Mouse (Mus musculus): ENCODE measurements at regions not wholly inside any gene's neighbourhood (a gene's known extent, or its start where the extent isn't known, plus 50 kb on each side); places are given as distances from the start of the nearest gene placed in this dataset.
A peak's percentile ranks its signal among the peaks of the same experiment; 100 is the strongest.

DNA sequence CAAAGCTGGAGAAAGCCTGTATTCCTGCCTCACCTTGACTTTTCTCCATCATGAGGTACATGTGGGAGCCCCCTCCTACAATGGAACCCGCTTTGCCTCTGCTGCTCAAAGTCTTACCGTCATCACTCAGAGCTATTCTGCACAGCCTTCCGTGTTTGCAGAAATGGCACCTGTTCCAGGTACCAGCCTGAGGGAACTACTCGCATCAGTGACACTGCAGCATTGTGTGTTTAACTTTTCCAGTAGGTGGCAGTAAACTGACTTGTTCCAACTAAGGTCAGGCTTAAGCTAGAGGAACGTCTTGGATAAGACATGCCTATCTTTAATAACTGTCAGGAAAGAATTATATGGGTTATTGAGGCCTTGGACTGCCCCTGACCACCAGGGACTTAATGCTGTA lies 71.4 kb downstream of the Fam173b start:
- no peak for DNase-seq (ENCODE audit: low spot score)

DNA sequence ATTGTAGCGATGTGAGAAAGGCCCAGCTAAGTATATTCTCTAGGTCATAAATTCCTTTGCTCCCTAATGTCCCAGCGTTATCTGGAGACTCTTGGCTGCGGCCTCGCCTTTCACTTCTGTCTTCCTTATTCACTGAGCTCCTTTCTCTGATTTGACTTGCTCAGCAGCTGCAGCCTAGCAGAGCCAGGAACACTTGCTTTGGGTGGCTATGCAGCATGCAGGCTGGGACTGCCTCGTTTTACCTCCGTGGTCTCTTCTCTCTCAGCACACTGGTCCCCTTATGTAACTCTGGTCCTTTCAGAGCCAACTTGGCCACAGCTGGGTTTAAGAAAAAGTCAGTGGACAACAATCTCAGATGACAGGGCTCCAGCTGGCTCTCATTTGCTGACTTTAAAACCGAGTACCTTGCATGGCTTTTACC lies 75.1 kb downstream of the Fam173b start:
- DNase-seq (ENCODE audit: low spot score) = peak; percentile 20

DNA sequence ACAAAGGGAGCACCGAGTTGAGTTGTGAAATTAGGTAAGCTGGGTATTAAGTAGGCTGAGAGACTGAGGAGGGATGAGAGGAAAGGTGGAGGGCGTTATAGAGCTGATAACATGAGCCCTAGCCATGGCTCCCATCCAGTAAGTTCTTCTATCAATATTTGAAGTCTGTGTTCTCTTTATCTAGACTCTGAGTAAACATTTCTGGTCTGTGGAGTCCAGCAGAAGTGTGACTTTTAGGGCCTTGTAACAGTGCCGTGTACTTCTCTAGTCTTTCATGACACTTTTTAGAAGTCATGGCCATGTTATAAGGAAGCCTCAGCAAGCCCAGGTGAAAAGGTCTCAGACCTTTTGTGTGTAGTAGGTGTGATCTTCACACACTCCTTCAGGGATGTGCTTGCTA lies 91.5 kb downstream of the Fam173b start:
- no peak for DNase-seq (ENCODE audit: low spot score)

DNA sequence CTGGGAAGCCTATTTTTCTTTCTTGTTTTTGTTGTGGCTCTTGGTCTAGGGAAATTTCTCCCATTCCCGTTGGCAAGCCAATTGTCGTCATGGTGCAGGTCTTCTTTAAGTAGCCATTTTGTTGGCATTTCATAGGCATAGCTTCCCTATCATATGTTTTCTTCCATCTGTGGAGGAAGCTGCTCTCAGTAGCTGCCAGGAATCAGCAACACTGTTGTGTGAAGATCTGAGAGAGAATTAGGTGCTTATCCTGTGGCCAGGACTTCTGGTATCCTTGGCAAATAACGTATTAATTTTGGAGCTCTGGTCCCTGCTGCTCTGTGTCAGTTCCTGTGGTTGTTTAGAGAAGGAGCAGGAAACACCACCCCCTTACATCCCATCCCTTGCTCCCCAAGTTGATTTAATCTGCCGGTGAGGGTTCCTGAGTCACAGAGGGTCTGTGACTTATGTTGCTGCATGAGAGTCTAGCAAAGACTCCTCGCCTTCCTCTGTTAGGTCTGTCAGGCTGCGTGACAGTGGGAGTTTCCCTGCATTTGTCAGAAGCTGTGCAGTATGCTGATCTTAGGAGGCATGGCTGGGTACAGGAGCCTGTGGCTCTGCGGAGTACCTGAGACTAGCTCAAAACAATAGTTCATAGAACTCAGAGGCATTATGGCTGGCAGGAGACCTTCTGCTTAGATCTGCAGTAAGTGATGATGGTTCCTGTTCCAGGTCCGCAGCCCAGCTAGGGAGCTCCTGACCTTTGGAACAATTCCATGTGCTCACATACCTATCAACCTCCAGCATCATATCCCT lies 93.4 kb downstream of the Fam173b start:
- DNase-seq (ENCODE audit: low spot score) = no peak

DNA sequence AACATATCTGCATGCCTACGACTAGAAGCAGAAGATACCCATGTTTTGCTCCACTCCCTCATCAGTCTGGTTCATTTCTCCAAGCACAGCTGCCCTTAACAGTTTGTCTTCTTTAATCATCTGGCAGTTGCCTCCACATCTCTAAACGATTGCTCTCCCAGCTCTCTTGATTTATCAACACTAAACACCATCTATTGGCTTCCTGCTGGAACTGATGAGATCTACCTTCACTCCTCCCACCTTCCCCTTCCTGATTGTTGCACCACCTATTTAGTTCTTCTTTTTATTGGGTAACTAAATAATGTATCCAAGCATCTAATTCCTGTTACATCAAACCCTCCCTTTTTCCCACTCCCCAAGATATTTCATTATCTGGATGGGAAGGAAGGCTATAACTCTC lies 101.7 kb downstream of the Fam173b start:
- DNase-seq (ENCODE audit: low spot score) = no peak

DNA sequence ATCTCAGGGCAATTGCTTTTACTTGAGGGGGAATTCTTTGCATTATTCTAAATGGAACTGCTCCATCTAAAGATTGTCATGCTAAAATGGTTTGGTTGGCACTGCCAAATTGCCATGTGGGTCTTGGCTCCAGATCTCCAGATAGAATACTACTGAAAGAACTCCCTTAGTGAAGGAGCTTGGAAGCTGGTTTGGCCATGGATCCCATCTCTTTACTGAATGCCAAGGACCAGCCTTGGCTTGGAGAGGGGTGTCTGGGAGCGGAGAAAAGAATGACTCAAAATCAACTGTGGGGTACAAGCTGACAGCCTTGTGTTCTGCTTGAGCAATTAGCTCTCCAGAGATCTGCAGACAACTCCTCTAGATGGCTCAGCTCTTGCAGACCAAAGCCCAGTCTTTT lies 105.8 kb downstream of the Fam173b start:
- DNase-seq (ENCODE audit: low spot score) = no peak

DNA sequence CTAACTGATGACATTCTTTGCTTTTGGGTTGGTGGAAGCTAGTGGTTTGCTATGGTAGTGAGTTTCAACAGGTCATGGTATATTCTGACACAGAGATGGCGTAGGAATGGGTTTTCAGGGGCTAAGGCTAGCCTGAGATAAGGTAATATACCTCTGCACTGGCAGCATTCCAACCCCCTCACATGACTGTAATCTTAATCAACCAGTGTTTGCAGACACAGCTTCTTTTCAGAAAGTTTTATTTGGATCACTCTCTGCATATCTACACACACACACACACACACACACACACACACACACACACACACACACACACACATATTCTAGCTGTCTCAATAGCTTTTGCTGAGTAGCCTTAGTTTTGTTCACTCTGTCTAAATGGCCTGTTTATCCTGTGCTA lies 119.4 kb downstream of the Fam173b start:
- no peak for DNase-seq (ENCODE audit: low spot score)

DNA sequence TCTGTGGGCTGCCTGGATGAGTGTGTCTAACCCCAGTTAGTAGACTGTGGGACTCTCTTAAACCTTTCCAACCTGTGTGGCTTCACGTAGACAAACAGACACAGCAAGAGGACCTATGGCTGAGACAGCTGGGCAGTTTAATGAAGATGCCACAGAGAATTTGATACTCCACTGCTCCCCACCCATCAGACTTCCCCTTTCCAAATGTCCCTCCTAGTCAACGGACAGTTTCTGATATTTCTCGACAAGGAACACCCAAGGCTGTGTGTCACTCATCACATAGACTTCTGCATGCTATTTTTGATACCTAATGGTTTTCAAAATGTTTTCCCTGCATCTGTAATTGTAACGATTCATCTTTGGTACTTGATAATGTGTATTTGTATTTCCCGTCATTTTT lies 120.8 kb downstream of the Fam173b start:
- no peak for DNase-seq (ENCODE audit: low spot score)

DNA sequence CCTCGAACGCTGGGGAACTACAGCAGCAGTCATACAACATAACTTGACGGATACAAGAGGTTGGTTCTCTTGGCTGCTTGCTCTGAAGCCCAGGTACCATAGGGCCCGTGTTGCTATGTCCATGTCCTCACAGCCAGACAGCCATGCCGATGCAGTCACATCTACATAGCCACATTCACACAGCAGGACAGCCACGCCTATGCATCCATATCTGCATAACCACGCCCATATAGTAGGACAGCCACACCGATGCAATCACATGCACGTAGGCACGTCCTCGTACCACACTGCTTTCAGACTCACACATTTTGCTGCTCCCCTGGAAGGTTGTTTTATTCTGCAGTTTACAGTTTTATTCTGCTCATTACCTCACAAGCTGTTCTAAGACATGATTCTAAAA lies 122.6 kb downstream of the Fam173b start:
- no peak for DNase-seq (ENCODE audit: low spot score)

DNA sequence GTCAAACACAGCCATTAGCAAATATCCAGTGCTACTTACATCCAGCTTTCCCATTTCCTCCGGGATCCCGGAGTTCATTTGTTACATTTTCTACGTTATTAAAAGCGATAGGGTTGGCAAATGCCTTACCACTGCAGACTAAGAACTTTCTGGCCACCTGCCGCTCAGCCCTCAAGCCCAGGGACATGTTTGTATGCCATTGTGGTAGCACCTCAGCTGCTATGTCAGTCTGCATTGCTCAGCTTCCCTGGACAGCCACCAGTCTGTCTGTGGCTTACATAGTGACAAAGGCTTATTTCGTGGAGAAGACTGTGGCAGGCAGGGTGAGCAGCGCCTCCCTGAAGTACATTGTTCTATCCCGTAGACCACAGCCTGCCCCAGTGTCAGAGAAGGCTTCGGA lies 127.5 kb downstream of the Fam173b start:
- no peak for DNase-seq (ENCODE audit: low spot score)

DNA sequence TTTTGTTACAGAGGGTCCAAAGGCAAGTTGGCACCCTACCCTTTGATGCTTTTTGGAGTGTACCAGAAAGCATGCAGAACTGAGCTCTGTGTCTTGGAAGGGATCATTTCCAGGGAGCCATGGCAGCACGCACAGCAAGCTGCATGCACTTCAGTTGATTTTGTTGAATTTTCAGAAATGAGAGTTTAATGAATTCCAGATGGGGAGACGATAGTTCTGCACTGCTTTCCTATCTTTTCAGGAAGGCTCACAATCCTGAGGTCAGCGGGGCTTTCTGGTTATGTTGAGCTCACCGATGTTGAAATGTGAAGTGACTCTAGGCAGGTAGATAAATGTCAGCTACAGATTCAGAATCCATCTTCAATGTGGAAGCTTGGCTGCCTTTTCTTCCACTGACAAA lies 140.0 kb downstream of the Fam173b start:
- DNase-seq (ENCODE audit: low spot score) = no peak

DNA sequence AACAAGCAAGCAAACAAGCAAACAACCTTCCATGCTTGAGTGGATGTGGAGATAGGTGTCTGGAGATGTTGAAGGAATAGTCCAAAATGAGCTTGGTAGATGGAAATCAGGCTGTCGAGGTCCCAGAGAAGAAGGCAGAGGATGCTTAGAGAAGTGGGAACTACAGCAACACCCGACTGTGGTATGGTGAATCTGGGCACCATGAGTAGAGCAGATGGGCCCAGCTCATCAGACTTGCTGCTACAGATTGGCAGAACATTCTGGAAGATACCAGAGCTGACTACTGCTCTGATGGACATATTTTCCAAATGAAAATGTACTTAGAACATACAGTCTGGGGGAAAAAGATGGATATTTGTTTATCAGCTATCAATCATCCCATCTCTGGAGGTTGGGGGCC lies 142.9 kb downstream of the Fam173b start:
- no peak for DNase-seq (ENCODE audit: low spot score)

DNA sequence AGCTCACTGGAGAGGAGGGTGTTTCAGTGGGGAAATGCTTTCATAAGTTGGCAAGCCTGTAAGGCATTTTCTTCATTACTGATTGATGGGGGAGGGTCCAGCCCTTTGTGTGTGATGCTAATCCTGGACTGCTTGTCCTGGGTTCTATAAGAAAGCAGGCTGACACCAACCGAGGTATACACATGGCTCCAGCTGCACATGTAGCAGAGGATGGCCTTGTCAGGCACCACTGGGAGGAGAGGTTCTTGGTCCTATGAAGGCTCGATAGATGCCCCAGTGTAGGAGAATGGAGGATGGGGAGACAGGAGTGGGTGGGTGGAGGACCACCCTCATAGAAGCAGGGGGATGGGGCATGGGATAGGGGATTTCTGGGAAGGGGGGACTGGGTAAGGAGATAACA lies 151.0 kb downstream of the Fam173b start:
- no peak for DNase-seq (ENCODE audit: low spot score)

DNA sequence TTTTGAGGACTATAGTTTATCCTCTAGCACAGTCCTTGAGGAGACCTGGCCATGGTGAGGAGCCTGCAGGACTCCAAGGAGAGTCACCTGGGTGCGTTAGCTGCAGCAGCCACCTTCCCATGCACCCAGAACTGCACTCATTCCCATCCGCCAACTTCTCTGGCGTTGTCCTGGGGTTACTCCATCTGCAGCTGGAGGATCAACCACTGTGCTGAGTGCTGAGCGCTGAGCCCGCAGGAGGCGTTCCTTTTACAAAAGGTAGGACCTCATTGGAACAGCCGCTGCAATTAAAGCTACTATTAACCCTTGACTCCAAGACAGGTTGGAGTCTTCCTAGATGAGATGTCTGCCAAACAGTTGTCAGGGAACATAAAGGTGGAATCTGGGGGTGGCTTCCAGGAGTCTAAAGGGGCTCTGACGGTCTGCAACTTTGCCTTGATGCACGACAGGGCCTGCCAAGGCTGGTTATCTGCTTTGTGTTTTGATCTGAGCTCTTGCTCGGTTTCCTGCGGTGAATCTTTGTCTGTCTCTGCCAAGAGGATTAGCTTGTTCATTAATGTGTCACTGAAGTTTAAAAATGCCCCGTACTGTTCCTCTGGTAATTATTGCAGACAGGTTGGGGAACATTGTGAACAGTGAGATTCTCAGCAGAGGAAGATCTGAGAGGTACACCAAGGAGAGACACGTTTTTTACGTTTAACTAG lies 152.1 kb downstream of the Fam173b start:
- DNase-seq (ENCODE audit: low spot score) = no peak

DNA sequence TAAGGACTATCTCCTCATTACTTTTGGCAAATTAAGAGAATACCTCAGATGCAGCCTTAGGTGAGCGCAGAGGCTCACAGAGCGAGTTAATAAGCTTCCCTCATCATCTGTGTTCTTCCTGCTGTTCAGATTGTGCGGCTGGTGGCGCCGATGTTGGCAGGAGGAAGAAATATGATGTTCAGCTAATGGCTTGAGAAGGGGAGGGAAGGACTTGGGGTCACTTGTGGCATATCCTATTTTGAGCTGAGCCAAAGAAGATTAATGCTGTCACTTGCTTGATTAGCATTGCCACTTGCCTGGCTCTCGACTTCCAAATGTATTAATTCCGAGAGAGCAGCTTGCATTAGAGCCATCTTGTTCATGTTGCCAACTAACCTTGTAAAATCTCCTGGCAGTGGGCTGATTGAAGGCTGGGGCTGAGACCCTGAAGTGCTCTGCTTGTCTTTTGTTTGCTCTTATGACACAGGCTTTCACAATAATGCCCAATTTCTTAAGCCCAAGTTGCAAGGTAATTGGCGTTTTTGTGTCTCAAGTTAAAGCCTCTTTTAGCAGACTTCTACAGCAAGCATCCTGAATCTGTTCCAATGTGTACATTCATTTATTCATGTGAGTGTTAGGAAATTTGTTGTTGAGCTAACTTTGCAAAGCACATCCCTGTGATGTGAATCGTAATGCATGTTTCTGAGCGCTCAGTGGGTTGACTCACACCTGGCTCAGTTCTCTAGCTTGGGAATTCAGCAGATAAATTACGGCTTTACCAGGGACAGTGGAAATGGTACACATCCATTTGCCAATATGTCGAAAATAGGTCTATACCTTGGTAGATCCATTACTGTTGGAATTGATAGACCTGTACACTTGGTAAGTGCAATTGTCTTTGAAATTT lies 167.6 kb downstream of the Fam173b start:
- DNase-seq (ENCODE audit: low spot score) = no peak

DNA sequence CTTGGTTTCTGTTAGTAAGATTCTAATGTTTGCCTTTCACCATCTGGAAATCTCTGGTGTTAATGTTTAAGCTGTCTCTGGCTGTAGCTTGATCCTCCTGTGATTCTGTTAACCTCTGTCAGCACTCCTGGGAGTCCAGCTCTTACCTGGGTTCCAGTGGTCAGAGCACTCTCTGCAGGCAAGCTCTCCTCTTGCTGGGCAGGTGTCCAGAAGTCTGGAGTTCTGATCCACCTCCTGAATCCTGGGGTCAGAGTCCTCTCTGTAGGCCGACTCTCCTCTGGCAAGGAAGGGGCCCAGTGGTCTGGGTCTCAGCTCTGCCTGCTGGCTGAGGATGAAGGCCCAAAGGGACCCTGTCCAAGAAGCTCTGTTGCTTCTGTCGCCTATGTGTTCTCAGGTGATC lies 181.4 kb downstream of the Fam173b start:
- no peak for DNase-seq (ENCODE audit: low spot score)

DNA sequence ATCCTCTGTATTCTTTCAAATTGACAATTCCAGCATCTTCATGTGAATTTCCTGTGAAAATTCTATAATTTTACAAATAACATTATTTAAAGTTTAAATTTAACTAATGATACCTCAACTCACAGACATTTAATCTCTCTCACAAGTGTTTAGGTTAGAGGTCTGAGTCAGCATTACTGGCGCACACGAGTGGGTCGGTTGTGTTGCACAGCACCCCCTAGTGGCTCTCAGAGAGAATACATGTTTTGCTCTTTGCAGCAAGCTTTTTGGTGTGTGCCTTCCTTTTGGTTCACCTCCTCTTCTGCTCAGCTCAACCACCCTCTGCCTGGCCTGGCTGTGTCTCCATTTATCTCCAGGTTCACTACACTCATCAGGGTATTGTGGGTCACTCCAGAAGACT lies 183.4 kb downstream of the Fam173b start:
- DNase-seq (ENCODE audit: low spot score) = no peak

DNA sequence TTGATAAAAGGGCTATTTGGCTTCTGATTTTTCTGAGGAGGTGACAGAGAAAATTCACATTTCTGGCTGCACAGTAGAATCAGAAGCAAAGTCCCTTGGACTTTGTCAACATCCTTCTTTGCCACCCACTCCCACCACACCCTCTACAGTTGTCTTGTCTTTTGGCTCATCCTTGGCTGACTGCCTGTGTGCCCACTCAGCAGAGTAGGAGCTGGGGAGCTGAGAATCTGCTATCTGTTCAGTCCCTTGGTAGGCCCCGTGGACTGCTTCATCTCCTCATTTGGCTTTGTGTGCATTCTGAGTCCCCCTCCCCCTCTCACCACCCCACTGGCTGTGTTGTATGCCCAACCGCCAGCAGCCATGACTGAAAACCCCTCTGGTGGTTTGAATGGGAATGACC lies 197.2 kb downstream of the Fam173b start:
- no peak for DNase-seq (ENCODE audit: low spot score)

DNA sequence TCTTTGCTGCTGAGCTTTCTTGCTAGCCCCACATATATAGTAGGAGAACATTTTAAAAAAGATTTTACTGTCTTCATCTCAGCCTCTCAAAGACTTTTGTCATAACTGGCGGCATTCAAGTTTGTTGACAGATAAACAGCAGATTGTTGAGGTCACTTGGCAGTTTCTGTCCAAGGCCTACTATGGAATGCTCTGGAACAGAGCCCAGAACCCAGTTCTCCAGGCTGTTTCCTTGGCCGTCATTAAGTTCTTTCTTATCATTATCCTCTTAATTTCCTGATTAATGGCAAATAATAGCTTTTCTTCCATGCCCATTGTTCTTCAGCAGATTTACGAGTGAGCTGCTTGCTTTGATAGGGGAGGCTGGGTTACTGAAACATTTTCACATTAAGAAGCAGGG lies 203.9 kb downstream of the Fam173b start:
- peak; percentile 43 for DNase-seq (ENCODE audit: low spot score)

DNA sequence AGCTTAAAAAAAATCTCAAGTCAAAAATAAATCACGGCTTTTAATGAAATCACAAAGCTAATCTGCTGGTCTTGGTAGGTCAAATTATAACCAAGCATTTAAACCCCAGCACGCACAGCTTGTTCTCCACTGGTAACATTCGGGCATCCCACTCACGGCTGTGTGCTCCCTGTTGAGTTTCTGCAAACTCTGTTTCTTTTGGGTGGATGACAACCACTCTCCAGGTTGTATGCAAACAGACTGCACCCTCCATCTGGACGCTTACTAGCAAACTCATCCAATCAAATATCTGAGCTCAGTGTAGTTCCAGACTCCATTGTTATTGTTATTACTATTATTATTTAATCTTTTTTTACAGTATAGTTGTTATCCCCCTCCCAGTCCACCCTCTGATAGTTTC lies 213.9 kb downstream of the Fam173b start:
- DNase-seq (ENCODE audit: low spot score) = no peak

DNA sequence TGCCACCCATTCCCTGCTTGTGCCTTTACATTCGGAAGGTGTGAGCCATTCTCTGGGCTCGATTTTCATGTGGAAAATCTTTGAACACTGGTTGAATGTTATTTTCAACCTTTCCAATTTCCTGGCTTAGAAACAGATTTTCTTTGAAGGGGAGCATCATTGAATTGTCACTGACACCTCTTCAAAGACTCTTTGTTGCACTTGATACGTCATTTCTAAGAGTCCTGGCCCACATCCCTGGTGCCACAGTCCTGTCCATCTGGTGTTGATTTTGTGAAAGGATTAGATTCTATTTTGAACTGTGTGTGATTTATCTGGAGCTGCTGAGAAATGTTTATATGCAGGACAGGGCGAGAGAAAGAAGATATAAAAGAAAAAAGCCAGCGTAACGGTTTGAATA lies 217.6 kb downstream of the Fam173b start:
- peak; percentile 25 for DNase-seq (ENCODE audit: low spot score)

DNA sequence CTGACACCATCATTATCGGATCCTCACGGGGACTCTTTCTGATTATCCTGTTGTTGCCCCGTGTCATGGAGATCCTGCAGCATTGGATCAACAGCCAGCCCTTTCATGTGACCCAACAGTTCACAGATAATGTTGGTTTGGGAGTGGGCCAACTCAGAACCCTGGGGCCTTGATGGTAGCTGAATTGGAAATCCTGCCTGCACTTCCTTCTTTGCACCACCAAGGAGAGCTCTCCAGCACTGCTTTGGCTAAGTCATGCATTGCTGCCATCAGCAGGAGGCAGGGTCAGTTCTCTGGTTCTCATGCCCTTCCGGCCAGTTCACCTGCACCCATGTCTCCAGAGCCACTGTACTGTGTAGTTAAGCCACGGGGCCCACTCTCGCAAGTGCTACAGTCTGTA lies 225.6 kb downstream of the Fam173b start:
- no peak for DNase-seq (ENCODE audit: low spot score)

DNA sequence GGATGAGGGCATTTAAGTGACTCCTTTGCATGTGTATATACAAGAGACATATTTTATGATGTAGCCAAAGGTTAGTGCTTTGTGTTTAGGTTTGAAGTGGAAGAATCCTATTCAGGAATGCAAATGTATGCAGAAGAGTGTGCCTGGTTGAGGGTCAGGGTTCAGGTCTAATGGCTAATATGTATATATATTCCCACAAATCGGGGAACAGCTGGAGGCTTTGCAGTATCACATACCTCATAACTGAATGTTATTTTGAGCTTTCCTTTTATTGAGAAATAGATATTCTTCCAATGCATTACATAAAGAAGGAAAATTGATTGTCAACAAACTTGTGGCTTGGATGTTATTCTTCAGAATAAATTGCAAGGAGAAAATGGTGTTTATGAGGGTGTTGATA lies 239.9 kb downstream of the Fam173b start:
- DNase-seq (ENCODE audit: low spot score) = no peak

Data from lung, postnatal 25 days (tissue).